Mouse (Mus musculus) megakaryocyte-erythroid progenitor cell, adult 5 weeks (primary cell): ENCODE results near the gene Bmpr1a. TPM values are rescaled to one million over a fixed set of nuclear protein-coding genes. Genes with fewer than 3 reads are reported as not detected.

Experiments
- polyA plus RNA-seq: library from polyadenylated mRNA; stranded (reverse); fragments of >175 nt; gene quantifications from 2 replicates; pipeline ENCODE4 v1.2.3, GENCODE M21; 2012

Bmpr1a gene
- 0.02 and 0.14 TPM in 2 replicates for polyA plus RNA-seq

DNA sequence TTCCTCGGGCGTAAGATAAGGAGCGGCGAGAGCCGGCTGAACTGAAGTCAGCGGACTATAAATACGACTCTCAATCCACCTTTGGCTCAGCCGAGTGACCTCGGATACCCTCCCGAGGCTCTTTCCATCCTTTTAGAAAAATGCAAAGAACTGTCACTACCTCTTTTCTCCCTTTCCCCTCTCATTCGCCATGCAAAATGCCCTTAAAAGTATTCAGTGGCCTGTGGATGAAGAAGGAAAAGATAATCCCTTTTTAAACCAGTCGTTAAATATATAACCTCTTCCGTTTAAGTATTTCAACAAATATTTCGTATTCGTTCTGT, at the start of gene Bmpr1a:
Gene Bmpr1a (minus strand): TSS at position 17 of the 323 bp plus-strand sequence.

DNA sequence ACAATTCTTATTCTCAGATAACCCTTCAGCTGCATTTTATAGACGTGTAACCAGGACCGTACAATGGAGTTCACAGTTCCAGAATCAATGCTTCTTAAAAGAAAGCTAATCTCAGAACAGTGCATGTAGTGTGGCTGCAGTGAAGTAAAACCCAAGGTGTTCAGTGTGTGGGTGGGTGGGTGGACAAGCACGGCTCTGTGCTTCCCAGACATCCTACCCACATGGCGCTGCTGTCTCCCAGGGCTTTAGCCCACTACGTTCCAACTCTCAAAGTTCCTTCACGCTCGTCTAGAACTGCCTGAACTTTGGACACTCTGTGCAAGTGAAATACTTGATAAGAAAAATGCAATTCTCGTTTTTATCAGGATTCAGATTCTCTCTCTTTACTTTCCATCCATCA, 19.6 kb upstream of the Bmpr1a start, which contains the start of gene 9230112D13Rik:
Gene 9230112D13Rik (minus strand): TSS at position 101 of the 400 bp plus-strand sequence.

DNA sequence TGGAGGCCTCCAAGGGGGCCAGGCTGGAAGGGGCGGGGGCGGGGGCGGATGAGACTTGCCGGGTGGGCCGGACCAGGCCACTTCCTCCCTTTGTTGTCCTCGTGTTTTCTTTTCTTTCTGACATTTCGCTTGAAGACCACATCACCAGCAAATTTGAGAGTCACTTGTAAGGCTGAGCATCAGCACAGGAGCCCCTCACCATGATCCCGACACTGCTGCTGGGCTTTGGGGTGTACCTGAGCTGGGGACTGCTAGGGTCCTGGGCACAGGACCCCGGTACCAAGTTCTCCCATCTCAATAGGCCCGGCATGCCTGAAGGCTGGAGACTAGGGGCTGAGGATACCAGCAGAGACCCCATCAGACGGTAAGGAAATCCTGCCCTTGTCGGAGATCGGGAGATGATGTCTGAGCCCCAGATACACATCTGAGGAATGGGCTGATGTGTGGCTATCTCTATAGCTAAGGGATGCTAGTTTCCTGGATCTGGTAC, 127.7 kb downstream of the Bmpr1a start, which contains the start of gene Mmrn2:
Gene Mmrn2 (plus strand): TSS at position 51 of the 490 bp plus-strand sequence.

DNA sequence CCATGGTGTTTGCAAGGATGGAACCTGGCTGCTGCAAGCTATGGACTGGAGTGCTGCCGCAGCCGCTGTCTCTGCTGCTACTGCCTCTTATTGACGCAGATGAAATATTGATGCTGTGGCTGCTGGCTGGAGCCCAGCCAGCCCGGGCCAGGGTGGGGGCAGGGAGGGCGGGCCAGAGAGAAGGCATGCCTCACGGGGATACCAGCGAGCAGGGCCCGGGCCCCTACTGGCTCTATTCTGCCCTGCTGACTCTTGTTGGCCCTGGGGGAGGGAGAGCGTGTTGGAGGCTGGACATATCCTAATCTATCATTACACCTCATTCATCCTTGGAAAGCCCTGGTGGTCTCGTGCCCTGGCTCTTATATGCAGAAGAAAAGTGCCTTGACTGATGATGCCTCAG, 128.6 kb downstream of the Bmpr1a start, which contains the start of gene Sncg:
Gene Sncg (minus strand): TSS at position 213 of the 400 bp plus-strand sequence.

Other genes with a start within 250 kb of the Bmpr1a start
- 6.7 and 6.9 TPM in 2 replicates for gene Shld2, start 192.8 kb downstream of the Bmpr1a start, polyA plus RNA-seq
- 102 and 105 TPM in 2 replicates for gene Glud1, start 192.6 kb downstream of the Bmpr1a start, polyA plus RNA-seq
- gene Fam25c, start 147.9 kb downstream of the Bmpr1a start, polyA plus RNA-seq = not detected in 2 replicates
- gene Sncg, start 128.6 kb downstream of the Bmpr1a start, polyA plus RNA-seq = not detected in 2 replicates
- gene Mmrn2, start 127.9 kb downstream of the Bmpr1a start, polyA plus RNA-seq = not detected in 2 replicates
- gene 9230112D13Rik, start 19.5 kb upstream of the Bmpr1a start, polyA plus RNA-seq = not detected in 2 replicates
- not detected in 2 replicates for gene Ldb3, start 85.3 kb upstream of the Bmpr1a start, polyA plus RNA-seq
- not detected in 2 replicates for gene Opn4, start 96.8 kb upstream of the Bmpr1a start, polyA plus RNA-seq
- 11.4 and 14.8 TPM in 2 replicates for gene Wapl, start 170.6 kb upstream of the Bmpr1a start, polyA plus RNA-seq